Mouse (Mus musculus) testis, adult 2 months (tissue): ENCODE results near the gene Kel. TPM values are rescaled to one million over a fixed set of nuclear protein-coding genes. Genes with fewer than 3 reads are reported as not detected.
A peak's percentile ranks its signal among the peaks of the same experiment; 100 is the strongest.

Experiments
- H3K27ac ChIP-seq: fragments of 200-500 bp; 2 replicates; pipeline ENCODE4 v1.5.1; 2012; ENCODE audit warnings: low read depth, low read length; ENCODE audit not compliant: control insufficient read depth, insufficient read depth
- H3K27me3 ChIP-seq: fragments of 200-500 bp; 2 replicates; pipeline ENCODE4 v1.6.1; 2012; ENCODE audit warnings: mild to moderate bottlenecking, low read length, moderate library complexity; ENCODE audit not compliant: control insufficient read depth, insufficient read depth
- H3K36me3 ChIP-seq: fragments of 200-500 bp; 2 replicates; pipeline ENCODE4 v1.6.1; 2012; ENCODE audit warnings: mild to moderate bottlenecking, low read length; ENCODE audit not compliant: control insufficient read depth, insufficient read depth
- H3K4me1 ChIP-seq: fragments of 200-500 bp; 2 replicates; pipeline ENCODE4 v1.6.1; 2012; ENCODE audit warnings: low read length; ENCODE audit not compliant: control insufficient read depth, insufficient read depth
- H3K4me3 ChIP-seq: fragments of 200-500 bp; 2 replicates; pipeline ENCODE4 v1.5.1; 2012; ENCODE audit warnings: low read depth, mild to moderate bottlenecking, low read length, moderate library complexity, mixed read lengths; ENCODE audit not compliant: control insufficient read depth
- CTCF ChIP-seq: fragments of 200-500 bp; IDR thresholded peaks from 2 replicates; pipeline ENCODE4 v1.5.1; 2012; ENCODE audit warnings: low read depth, mild to moderate bottlenecking, inconsistent platforms, low read length, moderate library complexity; ENCODE audit not compliant: control insufficient read depth, insufficient read depth, insufficient replicate concordance
- POLR2A ChIP-seq: fragments of 200-500 bp; IDR thresholded peaks from 2 replicates; pipeline ENCODE4 v1.6.1; 2012; ENCODE audit warnings: low read depth, mild to moderate bottlenecking, inconsistent platforms, low read length, moderate library complexity; ENCODE audit not compliant: control insufficient read depth
- polyA plus RNA-seq: library from polyadenylated mRNA; depleted of rRNA; stranded (reverse); fragments of >200 nt; gene quantifications from 2 replicates; pipeline ENCODE4 v1.2.3, GENCODE M21; 2012

Kel gene
- polyA plus RNA-seq, 1 experiment = 3.4 TPM

DNA sequence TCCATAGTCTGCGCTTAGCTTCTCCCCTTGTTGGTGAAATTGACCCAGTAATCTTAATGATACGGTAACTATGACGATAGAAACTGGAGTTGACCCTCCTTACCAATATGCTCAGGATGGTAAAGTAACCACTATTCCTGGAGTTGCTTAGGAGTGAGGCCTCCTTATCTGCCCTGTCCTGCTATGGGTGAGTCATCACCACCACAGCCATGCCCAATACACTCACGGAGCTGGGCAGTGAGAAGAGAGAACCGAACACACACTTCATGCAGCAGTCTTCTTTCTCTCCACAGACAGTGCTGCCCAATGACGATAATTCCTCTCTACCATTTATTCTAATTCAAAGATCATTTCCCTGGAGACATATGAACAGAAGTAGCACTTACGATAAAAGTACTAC lies 2.1 kb upstream of the Kel start:
- H3K27ac ChIP-seq = no peak overlapping the region

DNA sequence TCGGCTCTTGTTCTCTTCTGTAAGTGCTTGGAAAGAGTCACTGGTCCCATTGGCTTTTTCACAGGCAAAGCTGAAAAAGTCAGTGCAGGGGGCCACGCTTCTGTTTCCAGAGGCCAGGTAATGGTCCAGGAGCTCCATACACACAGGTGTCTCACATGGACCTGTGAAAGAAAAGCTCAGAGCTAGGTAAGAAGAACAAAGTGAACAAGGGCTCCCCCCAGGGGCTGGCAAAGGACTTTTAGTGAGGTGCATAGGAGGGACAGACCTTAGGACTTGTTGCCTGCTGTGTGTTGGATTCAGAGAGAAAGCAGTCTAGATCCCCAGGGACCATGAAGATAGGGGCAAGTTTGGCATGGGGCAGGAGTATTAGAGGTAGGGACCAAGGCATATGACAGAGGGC lies 1.2 kb downstream of the Kel start:
- H3K27ac ChIP-seq = no peak overlapping the region
- TF ChIP-seq POLR2A (no peak), CTCF (no peak)
- H3K4me3 ChIP-seq = no peak overlapping the region
- no peaks in the 10 kb centered on the region for H3K4me1 ChIP-seq
- no peaks in the 10 kb centered on the region for H3K36me3 ChIP-seq
- no peaks in the 10 kb centered on the region for H3K27me3 ChIP-seq

More for the DNA sequence above, 2.1 kb upstream of the Kel start:
- no peak for TF ChIP-seq CTCF
- no peak for TF ChIP-seq POLR2A
- Histone ChIP-seq H3K27me3 (no peaks in the 10 kb centered on the region), H3K4me1 (no peaks in the 10 kb centered on the region), H3K36me3 (no peaks in the 10 kb centered on the region), H3K4me3 (no peak overlapping the region)

DNA sequence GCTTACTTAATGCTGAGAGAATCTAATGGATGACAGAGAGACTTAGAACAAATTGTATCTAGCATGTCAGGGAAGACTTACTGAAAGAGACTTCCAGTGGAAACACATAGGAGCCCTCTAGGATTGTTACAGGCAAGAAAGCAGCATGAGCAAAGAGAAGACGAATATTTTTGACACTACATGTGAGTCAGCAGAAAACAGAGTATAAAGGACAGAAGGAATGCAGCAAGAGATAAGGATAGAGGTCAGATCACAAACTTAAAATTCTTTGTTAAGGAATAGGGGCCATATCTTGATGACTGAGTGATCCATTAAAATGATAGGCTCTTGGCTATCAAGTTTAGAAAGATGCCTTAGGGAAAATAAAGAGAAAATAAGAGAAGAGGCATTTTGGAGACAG lies 2.9 kb downstream of the Kel start:
- TF ChIP-seq CTCF (no peak), POLR2A (no peak)
- Histone ChIP-seq H3K4me1 (no peaks in the 10 kb centered on the region), H3K27me3 (no peaks in the 10 kb centered on the region), H3K4me3 (no peak overlapping the region), H3K27ac (no peak overlapping the region), H3K36me3 (no peaks in the 10 kb centered on the region)

DNA sequence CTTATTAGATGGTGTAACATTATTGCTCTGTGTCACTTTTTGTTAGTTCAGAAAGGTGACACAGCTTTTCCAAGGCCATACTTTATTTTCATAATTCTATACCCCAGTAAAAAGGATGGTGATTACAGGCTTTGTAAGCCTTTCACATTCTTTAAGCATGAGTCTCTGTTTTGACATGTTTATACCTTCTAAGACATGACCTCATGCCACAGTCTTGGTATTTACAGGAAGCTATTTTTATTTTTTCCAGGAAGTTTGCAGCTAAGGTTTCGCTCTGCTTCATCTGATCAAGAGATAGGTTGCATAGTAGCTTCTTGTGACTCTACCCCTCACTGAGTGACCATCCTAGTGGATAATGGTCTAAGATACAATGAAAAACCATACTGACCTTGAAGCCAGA lies 9.7 kb downstream of the Kel start:
- H3K4me3 ChIP-seq = no peak overlapping the region
- H3K36me3 ChIP-seq = no peaks in the 10 kb centered on the region
- H3K27me3 ChIP-seq = no peaks in the 10 kb centered on the region
- H3K4me1 ChIP-seq = no peaks in the 10 kb centered on the region
- no peak for TF ChIP-seq POLR2A
- TF ChIP-seq CTCF = no peak
- H3K27ac ChIP-seq = no peak overlapping the region

DNA sequence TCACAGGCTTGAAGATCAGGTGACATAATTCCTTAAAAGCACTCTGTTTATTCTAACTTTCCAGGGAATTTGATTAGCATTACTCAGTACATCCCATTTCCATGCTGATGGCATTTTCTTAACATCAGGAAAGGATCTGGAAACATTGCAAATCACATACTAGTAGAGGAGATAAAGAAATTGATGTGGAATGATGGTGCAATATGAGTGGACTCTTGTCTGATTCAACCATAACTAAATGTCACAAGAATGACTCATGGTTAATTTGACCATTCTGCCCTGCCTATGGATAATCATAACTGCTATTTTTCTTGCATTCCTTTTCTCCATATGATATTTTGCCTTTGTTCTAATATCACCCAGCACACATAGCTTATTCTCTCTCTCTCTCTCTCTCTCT lies 11.9 kb downstream of the Kel start:
- no peaks in the 10 kb centered on the region for H3K27me3 ChIP-seq
- no peaks in the 10 kb centered on the region for H3K36me3 ChIP-seq
- no peak overlapping the region for H3K4me3 ChIP-seq
- H3K27ac ChIP-seq = no peak overlapping the region
- no peaks in the 10 kb centered on the region; the same call in 1 of the 2 replicates for H3K4me1 ChIP-seq
- no peak for TF ChIP-seq POLR2A
- TF ChIP-seq CTCF = no peak

DNA sequence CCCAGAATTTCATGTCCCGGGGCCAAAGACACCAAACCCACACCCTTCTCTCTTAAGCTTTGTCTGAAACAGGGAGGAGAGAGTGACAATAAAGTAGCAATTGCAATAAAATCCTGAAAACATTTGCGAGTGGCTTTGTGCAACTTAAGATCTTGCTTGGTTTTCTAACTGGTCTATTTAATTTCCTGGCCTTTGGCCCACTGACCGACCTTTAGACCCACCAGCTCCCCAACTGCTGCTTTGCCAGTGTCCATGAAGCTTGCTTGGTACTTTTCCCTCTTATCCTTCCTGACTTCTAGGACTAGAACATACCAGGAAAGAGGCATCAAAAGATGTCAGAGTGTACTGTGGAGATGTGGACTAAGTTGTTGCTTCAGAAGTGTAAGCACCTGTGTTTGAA lies 18.5 kb downstream of the Kel start:
- H3K36me3 ChIP-seq = no peaks in the 10 kb centered on the region
- TF ChIP-seq POLR2A (no peak), CTCF (no peak)
- peak overlapping the region; percentile 53 for H3K4me3 ChIP-seq
- H3K27me3 ChIP-seq = no peaks in the 10 kb centered on the region
- no peaks in the 10 kb centered on the region; the same call in 1 of the 2 replicates for H3K4me1 ChIP-seq
- no peak overlapping the region for H3K27ac ChIP-seq

DNA sequence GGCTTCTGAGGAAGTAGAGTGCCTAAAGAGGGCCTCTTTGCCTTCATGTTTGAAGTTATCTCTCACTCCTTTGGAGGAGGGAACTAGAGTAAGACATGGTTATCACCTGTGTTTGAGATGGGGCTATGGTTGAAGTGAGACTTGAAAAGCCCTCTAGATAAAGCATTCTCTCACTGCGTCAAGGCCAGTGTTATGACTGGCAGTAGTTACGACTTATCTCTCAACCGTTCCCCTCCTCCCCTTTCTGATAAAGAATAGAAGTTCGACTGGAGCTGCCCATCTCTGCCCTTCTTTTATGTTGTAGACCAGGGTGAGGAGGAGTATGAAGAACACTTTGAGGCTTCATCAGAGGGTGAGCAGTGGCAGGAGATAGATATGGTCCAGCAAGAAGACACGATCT lies 19.2 kb downstream of the Kel start:
- Histone ChIP-seq H3K4me1 (no peaks in the 10 kb centered on the region; the same call in 1 of the 2 replicates), H3K27ac (no peak overlapping the region), H3K36me3 (no peaks in the 10 kb centered on the region), H3K4me3 (peak overlapping the region; percentile 53), H3K27me3 (no peaks in the 10 kb centered on the region)
- TF ChIP-seq CTCF (no peak), POLR2A (no peak)

DNA sequence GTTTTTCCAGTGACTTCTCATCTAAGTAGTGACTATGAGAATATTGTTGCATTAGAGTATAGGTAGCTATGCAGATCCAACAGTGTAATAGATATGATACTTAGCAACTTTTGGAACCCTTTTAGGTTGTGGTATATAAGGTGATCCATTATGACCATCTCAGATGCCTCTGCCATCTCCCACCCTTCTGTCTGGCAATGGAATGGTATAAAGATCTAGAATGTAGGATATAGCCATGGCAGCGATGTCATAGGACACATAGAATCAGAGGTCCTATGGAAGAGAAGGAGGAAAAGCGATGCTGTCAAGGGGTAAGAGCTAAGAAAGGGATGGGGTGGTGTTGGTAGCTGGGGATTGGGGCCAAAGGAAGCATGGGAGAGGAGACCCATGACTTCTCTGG lies 20.0 kb downstream of the Kel start, which contains the start of gene Llcfc1:
TSS of gene Llcfc1 (plus strand) at position 301 of the 400 bp plus-strand sequence.
- no peak within 1 kb of the TSS for H3K27ac ChIP-seq
- no peaks in the 10 kb centered on the region for H3K36me3 ChIP-seq
- H3K4me3 ChIP-seq = peak within 1 kb of the TSS; percentile 53
- no peak for TF ChIP-seq CTCF
- no peaks in the 10 kb centered on the region; the same call in 1 of the 2 replicates for H3K4me1 ChIP-seq
- no peaks in the 10 kb centered on the region for H3K27me3 ChIP-seq
